Mouse (Mus musculus) mouse trophoblast stem cell (cell line): Measurements from ENCODE around the gene Gm17387.

Experiments
- in situ Hi-C, 2 experiments: fragments of 300-500 bp; cut with MseI, MboI; formaldehyde crosslinking; loops; 2 replicates in 1 of 2; 3 replicates in 1 of 2; pipeline ENCODE4 v1.15.1; 2025

Gm17387 gene

GRCm38 (mm10) chr7:141047581-141048225 lies 18.8 kb downstream of the Gm17387 start:
- in situ Hi-C loops, result loop anchor here (5.0 kb wide), 2 partner anchors 35 to 90 kb away; partner anchors contain the start of genes Ifitm3 (in 2 of the 2), Gm45717 (in 1 of the 2) and Ifitm2 (in 1 of the 2)

DNA sequence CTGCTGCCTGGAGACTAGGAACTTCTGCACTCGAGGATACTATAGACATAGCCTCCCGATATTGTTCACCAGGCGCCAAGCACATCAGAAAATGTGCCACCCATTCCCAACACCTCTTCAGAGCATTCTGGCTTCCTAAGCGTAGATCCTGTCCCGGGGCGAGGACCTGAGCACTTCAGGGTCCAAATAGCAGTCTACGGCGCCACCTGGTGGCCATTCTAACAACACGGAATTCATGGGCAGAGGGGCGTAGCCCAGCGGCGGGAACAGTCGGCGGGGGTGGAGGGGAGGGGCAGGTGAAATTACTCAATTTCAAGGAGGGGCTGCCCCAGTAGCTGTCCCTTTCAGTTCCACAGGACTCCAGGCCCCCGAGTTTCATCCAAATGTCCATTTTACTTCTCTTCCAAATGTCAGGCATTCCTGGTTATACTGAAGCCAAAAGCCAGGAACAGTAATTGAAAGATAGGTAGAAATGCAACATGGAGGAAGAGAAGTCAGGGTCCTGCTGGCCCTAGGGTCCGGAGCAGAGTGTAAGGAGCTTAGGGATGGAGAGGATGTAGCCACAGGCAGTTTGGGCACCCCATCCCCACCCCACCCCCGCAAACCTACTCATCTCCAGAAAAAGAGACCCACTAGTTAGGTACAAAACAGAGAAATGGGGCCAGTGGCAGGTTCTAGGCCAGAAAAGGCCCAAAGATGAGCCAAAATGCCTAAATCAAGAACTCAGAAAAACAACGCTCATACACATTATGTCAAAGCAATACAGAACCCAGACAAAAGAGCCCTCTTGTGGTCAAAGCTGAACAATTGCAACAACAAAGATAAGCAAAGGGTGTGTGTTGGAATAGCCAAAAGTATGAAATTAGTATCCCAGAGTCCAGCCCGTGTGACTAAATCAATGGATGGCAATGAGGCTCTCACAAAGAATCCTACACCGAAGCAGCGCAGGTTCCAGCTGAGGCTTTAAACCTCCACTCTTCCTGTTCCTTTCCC lies 19.6 kb downstream of the Gm17387 start:
- in situ Hi-C loops, result loop anchor here (5.0 kb wide), 2 partner anchors 36 to 91 kb away; partner anchors contain the start of genes Ifitm3 (in 2 of the 2), Gm45717 (in 1 of the 2) and Ifitm2 (in 1 of the 2)

DNA sequence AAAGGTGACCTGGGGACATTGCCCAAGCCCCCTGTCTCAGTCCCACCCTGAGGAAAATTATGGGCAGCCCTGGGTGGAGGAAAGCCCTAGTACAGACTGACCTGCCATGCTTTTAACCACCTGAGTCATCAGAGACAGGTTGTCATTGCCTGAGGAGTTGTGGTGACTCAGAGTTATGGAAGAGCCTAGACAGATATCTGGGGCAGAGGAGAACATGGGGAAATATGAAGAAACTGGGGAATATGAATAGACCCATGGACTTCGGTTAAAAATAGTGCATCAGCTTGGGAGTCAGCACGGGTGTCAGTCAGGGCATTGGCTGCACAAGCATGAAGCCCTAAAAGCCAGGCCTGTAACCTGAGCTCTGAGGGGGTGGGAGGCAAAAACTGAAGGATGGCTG lies 20.4 kb downstream of the Gm17387 start:
- in situ Hi-C loops, result loop anchor here (5.0 kb wide), 2 partner anchors 37 to 92 kb away; partner anchors contain the start of genes Ifitm3 (in 2 of the 2), Gm45717 (in 1 of the 2) and Ifitm2 (in 1 of the 2)

DNA sequence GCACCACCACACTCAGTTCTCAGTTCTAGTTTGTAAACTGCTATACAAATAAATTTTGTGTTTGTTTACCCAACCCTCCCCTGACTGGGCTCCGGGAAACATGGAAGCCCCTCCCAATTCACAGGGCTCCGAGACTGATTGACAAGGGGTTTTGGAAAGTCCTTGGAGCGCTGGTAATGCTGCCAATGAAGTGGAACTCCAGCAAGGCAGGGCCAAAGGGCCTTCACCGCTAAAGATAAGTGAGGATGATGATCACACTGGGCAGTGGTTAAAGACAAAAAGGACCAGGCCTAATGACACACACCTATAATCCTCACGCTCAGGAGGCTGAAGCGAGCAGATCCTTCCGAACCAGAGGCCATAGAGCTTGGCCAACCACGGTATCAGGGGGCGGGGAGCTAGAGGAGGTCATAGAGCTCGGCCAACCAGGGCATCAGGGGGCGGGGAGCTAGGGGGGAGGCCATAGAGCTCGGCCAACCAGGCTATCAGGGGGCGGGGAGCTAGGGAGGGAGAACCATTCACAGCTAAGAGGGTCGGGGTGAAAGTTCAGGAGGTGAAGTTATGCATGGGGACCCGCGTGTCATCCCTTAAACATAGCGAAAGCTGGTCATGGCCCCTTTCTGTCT lies 22.2 kb downstream of the Gm17387 start:
- in situ Hi-C loops, result no loop called here

GRCm38 (mm10) chr7:141052016-141052415 lies 23.1 kb downstream of the Gm17387 start:
- in situ Hi-C loops, result no loop called here

GRCm38 (mm10) chr7:141052421-141052820 lies 23.5 kb downstream of the Gm17387 start:
- in situ Hi-C loops, result no loop called here

- in situ Hi-C loops, result no loop called here
These were observed 26.9 kb downstream of the Gm17387 start for GRCm38 (mm10) chr7:141055785-141056184.

DNA sequence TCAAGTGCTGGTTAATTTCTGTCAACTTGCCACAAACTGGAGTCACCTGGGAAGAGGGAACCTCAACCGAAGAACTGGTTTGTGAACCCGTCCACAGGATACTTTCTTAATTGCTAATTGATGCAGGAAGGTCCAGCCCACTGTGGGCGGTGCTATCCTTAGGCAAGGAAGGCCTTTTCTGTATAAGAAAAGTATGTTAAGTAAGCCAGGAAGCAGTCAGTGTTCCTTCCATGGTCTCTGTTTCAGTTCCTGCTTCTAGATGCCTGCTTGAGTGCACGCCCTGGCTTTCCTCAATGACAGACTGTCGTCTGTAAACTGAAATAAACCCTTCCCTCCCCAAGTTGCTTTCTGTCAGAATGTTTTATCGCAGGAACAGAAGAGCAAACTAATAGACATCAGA lies 28.0 kb downstream of the Gm17387 start:
- in situ Hi-C loops, result no loop called here

GRCm38 (mm10) chr7:141057541-141057940 lies 28.6 kb downstream of the Gm17387 start:
- in situ Hi-C loops, result no loop called here

DNA sequence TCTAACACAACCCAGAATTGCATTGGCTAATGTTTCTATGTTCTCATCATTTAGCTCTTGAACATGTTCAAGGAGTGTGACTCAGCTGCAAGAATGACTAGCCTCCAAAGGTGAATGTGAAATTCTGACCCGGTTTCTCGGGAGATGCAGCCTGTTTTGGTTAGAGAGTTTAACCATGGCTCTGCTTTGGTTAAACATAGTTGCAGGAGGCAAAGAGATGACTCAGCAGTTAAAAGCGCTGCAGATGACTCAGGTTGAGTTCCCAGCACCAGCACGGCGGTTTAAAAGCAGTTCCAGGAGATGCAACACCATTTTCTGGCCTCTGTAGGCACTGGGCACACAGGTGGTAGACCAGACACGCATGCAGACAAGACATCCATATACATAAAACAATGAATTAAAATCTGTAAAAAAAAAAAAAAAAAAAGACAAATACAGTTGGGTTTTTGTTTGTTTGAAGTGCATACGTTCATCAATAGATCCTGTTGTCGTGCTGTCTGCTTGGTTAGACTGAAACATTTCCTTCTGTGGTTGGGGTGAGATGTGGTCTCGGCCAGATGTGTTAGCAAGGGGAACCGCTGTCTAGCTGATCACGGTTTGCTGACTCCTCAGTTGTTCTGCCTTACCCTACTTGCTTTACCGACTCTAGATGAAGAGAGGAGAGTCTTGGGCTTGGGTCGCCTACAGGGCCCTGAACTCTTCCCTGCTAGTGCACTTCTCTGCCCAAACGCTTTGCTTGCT lies 29.8 kb downstream of the Gm17387 start:
- in situ Hi-C loops, result no loop called here

GRCm38 (mm10) chr7:141059929-141060328 lies 31.0 kb downstream of the Gm17387 start:
- in situ Hi-C loops, result no loop called here

- in situ Hi-C loops, result no loop called here
These were observed 31.7 kb downstream of the Gm17387 start, which contains the start of gene B4galnt4 for GRCm38 (mm10) chr7:141060426-141061242. B4galnt4 (plus strand) TSS chr7:141061104.

DNA sequence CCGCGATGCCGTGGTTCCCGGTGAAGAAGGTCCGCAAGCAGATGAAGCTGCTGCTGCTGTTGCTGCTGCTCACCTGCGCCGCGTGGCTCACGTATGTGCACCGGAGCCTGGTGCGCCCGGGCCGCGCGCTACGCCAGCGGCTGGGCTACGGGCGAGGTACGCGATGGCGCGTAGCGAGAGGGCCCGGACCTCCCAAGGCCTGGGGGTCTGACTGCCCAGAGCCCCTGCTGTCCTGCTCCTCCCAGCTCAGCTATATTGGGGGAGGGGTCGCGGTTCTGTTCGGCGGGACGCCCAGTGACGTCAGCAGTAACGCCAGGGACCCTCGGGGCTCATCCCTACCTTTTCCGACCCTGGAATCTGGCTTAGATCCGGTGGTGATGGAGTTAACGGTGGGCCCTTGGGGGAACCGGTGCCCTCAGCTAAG lies 32.4 kb downstream of the Gm17387 start:
- in situ Hi-C loops, result no loop called here

DNA sequence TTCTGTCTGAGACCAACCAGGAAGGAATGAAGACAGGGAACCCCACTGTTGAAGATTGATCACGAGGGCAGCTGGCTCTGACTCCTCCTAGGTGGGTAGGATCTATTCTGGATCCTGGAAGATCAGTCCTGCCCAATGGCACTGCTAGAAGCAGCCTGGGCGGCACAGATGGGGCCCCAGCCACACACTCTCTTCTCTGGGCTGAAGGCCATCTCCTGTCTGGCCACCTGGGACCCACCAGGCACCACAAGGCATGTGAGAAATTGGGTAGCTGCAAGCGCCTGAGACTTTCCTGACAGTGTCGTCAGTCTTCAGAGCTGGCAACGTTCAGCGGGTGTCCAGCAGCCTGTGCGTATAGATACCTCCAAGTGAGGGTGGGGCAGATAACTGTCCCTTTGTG lies 33.6 kb downstream of the Gm17387 start:
- in situ Hi-C loops, result no loop called here

DNA sequence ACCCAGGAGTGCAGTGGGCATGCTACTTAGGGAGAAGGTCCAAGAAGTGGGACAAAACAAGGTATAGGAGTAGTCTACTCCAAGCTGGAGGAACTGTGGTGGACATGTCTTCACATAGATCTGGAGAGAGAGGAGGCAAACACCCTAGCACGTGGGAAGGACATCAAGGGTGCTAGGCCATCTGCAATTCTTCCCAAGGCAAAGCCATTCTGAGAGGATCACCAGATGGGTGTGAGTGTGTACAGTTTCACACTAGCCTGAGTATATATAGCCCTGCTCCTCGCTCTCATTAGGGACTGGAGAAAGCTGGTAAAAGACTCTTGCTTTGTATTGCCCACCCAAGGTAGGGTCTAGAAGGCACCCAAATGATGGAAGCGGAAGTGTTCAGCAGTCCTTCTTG lies 34.4 kb downstream of the Gm17387 start:
- in situ Hi-C loops, result no loop called here

- in situ Hi-C loops, result no loop called here
These were observed 35.2 kb downstream of the Gm17387 start for GRCm38 (mm10) chr7:141064175-141064574.

DNA sequence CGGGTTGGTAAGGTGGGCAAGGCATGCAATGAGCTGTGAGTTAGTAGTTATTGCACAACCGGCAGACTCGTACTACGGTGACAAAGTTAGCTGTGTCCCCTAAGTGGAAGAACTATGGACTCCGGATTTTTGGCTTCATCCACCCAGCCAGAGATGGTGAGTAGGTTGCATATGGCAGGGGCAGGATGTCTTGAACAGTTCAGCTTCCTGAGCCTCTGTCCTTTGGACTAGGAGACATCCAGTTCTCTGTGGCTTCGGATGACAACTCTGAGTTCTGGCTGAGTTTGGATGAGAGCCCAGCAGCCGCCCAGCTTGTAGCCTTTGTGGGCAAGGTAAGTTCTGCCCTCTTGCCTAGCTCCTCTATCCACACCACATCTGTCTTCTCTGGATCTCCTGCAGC lies 35.6 kb downstream of the Gm17387 start:
- in situ Hi-C loops, result no loop called here

DNA sequence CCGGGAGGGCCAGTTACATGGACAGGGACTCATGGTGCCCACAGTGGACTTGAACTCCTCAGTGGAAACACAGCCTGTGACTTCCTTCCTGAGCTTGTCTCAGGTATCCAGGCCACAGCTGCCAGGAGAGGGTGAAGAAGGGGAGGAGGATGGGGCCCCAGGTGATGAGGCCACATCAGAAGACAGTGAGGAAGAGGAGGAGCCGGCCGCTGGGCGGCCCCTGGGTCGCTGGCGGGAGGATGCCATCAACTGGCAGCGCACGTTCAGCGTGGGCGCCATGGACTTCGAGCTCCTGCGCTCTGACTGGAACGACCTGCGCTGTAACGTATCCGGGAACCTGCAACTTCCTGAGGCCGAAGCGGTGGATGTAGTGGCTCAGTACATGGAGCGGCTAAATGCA lies 39.4 kb downstream of the Gm17387 start:
- in situ Hi-C loops, result no loop called here

DNA sequence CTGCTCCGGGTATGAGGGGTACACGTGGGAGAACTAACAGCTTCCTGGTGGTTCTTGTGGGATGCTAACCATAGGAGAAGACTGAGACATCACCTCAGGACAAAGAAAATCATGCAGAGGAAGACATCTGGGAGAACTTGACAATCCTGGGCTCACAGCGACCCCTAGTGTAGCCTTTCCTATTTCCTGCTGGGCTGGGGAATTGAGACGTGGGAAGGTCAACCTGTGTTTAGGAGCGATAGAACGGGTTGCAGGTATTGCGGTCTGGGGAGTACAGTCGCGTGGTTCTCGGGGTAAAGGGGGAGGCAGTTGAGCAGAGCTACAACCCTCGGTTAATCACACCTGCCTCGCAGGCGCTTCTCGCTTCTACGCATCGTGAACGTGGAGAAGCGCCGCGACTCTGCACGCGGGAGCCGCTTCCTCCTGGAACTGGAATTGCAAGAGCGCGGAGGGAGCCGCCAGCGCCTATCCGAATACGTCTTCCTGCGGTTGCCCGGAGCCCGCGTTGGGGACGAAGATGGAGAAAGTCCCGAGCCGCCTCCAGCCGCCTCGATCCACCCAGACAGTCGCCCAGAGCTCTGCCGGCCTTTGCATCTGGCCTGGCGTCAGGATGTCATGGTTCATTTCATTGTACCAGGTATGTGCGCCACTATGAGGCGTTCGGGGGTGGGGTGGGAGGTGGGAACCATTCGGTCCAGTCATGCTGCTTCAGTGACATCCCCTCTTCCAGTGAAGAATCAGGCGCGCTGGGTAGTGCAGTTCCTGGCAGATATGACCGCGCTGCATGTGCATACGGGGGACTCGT lies 41.3 kb downstream of the Gm17387 start:
- in situ Hi-C loops, result no loop called here
